Mouse (Mus musculus) stomach, postnatal 0 days (tissue): ENCODE results near the gene Cul9.

Experiments
- CTCF ChIP-seq: IDR thresholded peaks from 2 replicates; pipeline ENCODE4 v1.5.1; 2016; ENCODE audit warnings: antibody characterized with exemption, low read depth, mild to moderate bottlenecking, moderate library complexity
- EP300 ChIP-seq: optimal IDR thresholded peaks from 2 replicates; pipeline ENCODE3; 2016; ENCODE audit warnings: antibody characterized with exemption

- TF ChIP-seq CTCF = no peak
- TF ChIP-seq EP300 = no peak
Observed at GRCm38 (mm10) chr17:46543661-46544060, 2.5 kb downstream of the Cul9 start.
